Mouse (Mus musculus) stomach, postnatal 0 days (tissue): ENCODE measurements around the gene Appbp2. TPM values are rescaled to one million over a fixed set of nuclear protein-coding genes. Genes with fewer than 3 reads are reported as not detected.
A peak's percentile ranks its signal among the peaks of the same experiment; 100 is the strongest.

Source experiments
- ATAC-seq: fragments of 200-750 bp; cut with Nextera tagmentation; 2 replicates; pipeline ENCODE4 v1.8.0; 2017; ENCODE audit not compliant: low FRiP score, low TSS enrichment
- DNase-seq: peaks from one replicate; pipeline ENCODE4 v3.0.0-alpha.2; 2016; ENCODE audit warnings: low spot score
- H3K27ac ChIP-seq: fragments of 300-500 bp; sonication (generic); replicated peaks from 2 replicates; pipeline ENCODE4 v1.5.1; 2014; ENCODE audit warnings: mild to moderate bottlenecking, control low read depth
- H3K27me3 ChIP-seq: fragments of 300-500 bp; sonication (generic); 2 replicates; pipeline ENCODE4 v1.6.1; 2014; ENCODE audit warnings: low read length; ENCODE audit not compliant: control insufficient read depth, insufficient read depth
- H3K36me3 ChIP-seq: fragments of 300-500 bp; sonication (generic); 2 replicates; pipeline ENCODE4 v1.6.1; 2014; ENCODE audit warnings: low read length, mixed read lengths; ENCODE audit not compliant: control insufficient read depth, insufficient read depth
- H3K4me1 ChIP-seq: fragments of 300-500 bp; sonication (generic); replicated peaks from 2 replicates; pipeline ENCODE4 v1.6.1; 2014; ENCODE audit warnings: antibody characterized with exemption; ENCODE audit not compliant: control insufficient read depth, insufficient read depth
- H3K4me2 ChIP-seq: fragments of 300-500 bp; sonication (generic); replicated peaks from 2 replicates; pipeline ENCODE4 v1.6.1; 2014; ENCODE audit warnings: low read depth, mild to moderate bottlenecking, control low read depth, moderate library complexity
- H3K4me3 ChIP-seq: fragments of 300-500 bp; sonication (generic); 2 replicates; pipeline ENCODE4 v1.5.1; 2014; ENCODE audit warnings: low read depth, low read length, control low read depth
- H3K9ac ChIP-seq: fragments of 300-500 bp; sonication (generic); 2 replicates; pipeline ENCODE4 v1.6.1; 2014; ENCODE audit warnings: mild to moderate bottlenecking, low read length, control low read depth, mixed read lengths
- H3K9me3 ChIP-seq: fragments of 300-500 bp; sonication (generic); 2 replicates; pipeline ENCODE4 v1.6.1; 2016; ENCODE audit warnings: low read length; ENCODE audit not compliant: control insufficient read depth
- CTCF ChIP-seq: IDR thresholded peaks from 2 replicates; pipeline ENCODE4 v1.5.1; 2016; ENCODE audit warnings: antibody characterized with exemption, low read depth, mild to moderate bottlenecking, moderate library complexity
- EP300 ChIP-seq: optimal IDR thresholded peaks from 2 replicates; pipeline ENCODE3; 2016; ENCODE audit warnings: antibody characterized with exemption
- WGBS: fragments of 180-500 bp; shearing (Covaris S2); extraction: QIAGEN DNeasy Blood & Tissue Kit; methylation state at CpG from one replicate; pipeline ENCODE4 v1.1.7; 2014; 5-methylcytosine and 5-hydroxymethylcytosine counted together
- polyA plus RNA-seq: library from polyadenylated mRNA; unstranded; fragments of >200 nt; fragmentation: Nextera tagmentation; extraction: Ambion mirVana; gene quantifications from 2 replicates; pipeline ENCODE4 v1.2.1, GENCODE M21; 2015

Appbp2 gene
- polyA plus RNA-seq, 1 experiment from 2014 or later: 23.1 TPM

DNA sequence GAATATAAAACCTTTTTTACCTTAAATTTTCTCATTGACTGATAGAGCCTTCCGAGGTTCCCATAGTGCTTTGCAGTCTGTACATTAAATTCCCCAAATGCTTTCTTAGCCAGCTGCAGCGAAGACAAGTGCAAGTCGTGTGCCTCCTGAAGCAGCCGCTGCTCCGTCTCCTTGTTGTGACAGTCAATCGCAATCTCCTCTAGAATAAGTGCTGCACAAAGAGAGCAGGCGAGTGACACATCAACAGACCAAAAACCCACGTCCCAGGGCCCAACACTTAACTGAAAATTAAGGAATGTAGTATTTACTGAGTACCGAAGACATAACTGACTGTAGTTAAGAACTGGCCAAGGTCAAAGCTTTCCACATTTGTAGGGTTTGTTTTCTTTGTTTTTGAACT lies 38.9 kb downstream of the Appbp2 start:
- H3K4me3 ChIP-seq: no peak overlapping the region
- DNase-seq (no peak), ATAC-seq (no peak)
- no peak for TF ChIP-seq CTCF
- TF ChIP-seq EP300: no peak
- H3K27me3 ChIP-seq: no peaks in the 10 kb centered on the region
- H3K36me3 ChIP-seq: peaks cover 27% of the 10 kb centered on the region; the same call in 1 of the 2 replicates
- no peak overlapping the region for H3K9ac ChIP-seq
- no peak overlapping the region for H3K4me2 ChIP-seq
- H3K9me3 ChIP-seq: no peaks in the 10 kb centered on the region
- H3K27ac ChIP-seq: no peak overlapping the region
- WGBS: 86% methylated on average over 9 of the region's 9 CpGs
- H3K4me1 ChIP-seq: no peaks in the 10 kb centered on the region

DNA sequence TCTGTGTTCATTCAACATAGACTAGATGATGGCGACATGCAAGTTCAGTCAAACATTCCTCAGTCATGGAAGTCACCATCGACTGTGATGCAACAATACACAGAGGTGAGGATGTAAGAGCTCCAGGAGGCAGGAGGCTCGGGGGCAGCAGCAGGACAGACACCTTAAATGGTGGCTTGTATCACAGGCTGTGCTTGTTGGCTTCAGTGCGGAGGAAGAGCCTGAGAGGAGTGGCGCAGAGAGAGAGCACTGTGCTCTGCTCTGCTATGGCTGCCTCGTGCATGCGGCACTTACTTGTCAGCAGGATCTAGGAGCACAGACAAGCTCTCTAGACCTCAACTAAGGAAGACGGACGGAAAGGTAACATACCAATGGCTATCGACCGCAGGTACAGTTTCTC lies 40.7 kb downstream of the Appbp2 start:
- no peak overlapping the region for H3K4me3 ChIP-seq
- H3K36me3 ChIP-seq: peaks cover 25% of the 10 kb centered on the region
- no peaks in the 10 kb centered on the region for H3K9me3 ChIP-seq
- no peaks in the 10 kb centered on the region for H3K4me1 ChIP-seq
- ATAC-seq (no peak), DNase-seq (no peak)
- WGBS: 90% methylated on average over 11 of the region's 11 CpGs
- H3K4me2 ChIP-seq: no peak overlapping the region
- H3K27me3 ChIP-seq: no peaks in the 10 kb centered on the region
- no peak overlapping the region for H3K9ac ChIP-seq
- no peak for TF ChIP-seq EP300
- TF ChIP-seq CTCF: no peak
- no peak overlapping the region for H3K27ac ChIP-seq

DNA sequence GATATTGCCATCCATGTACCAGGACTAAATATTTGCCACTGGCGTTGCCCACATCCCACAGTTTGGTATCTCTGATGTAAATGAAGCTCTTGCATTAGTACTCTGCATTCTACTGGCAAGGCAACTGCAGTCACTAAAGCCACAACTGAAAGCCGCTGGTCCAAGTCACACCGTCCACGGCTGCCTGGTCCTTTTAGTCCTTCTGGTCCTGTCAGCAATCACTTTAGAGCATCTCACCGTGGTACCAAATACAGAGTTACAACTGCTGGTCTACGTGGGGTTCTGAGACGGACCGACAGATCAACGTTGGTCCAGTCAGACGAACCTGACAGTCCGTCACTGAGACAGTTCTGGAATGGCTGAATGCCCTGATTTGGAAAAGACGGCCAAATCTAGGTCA lies 44.2 kb downstream of the Appbp2 start:
- TF ChIP-seq CTCF: no peak
- TF ChIP-seq EP300: no peak
- Histone ChIP-seq H3K27ac (no peak overlapping the region), H3K4me2 (no peak overlapping the region), H3K27me3 (no peaks in the 10 kb centered on the region), H3K9me3 (no peaks in the 10 kb centered on the region), H3K9ac (no peak overlapping the region), H3K36me3 (peaks cover 18% of the 10 kb centered on the region), H3K4me3 (no peak overlapping the region), H3K4me1 (no peaks in the 10 kb centered on the region)
- DNase-seq: no peak
- ATAC-seq: no peak
- 95% methylated on average over 12 of the region's 12 CpGs for WGBS

DNA sequence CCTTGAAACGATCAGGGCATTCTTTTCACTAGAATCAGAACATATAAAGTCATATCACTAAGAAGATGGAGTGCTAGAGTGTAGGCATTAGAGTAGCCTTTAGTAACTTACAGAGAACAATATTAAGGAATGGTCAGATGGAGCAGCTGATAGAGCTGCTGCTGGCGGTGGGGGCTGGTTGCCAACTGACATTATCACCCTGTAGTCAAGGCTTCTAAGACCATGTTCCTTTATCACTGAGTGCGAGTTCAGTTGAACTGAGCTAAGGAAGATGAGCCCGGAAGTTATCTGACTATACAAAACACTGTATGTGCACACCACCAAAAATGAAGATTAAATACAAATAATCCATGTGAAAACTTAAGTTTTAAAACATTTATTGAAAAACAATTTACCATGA lies 45.8 kb downstream of the Appbp2 start:
- Histone ChIP-seq H3K9me3 (no peaks in the 10 kb centered on the region), H3K4me3 (no peak overlapping the region), H3K4me2 (no peak overlapping the region), H3K9ac (no peak overlapping the region), H3K27me3 (no peaks in the 10 kb centered on the region), H3K36me3 (peaks cover 11% of the 10 kb centered on the region), H3K4me1 (no peaks in the 10 kb centered on the region), H3K27ac (no peak overlapping the region)
- no peak for TF ChIP-seq EP300
- no peak for TF ChIP-seq CTCF
- ATAC-seq (no peak), DNase-seq (no peak)
- 91% methylated on average over 4 of the region's 4 CpGs for WGBS

DNA sequence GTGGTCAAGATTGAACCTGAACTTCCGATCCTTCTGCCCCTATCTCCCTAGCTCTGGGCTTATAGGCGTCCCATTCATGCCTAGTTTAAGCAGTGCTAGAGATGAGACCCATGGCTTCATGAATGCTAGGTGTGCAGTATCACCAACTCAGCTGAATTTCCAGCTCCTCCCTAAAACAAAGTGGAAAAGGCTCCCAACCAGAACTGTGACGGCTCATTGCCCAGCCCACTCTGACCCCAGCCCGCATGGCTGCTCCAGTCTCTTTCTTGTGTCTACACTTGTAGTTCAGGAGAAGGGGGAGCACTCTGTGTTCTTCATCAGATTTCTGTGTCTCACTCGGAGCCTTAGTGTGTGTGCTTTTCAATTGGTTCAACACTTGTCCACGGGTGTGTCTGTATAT lies 50.1 kb downstream of the Appbp2 start:
- H3K4me3 ChIP-seq: no peak overlapping the region
- H3K27ac ChIP-seq: no peak overlapping the region
- H3K4me2 ChIP-seq: no peak overlapping the region
- H3K9ac ChIP-seq: no peak overlapping the region
- DNase-seq (no peak), ATAC-seq (no peak)
- WGBS: 79% methylated on average over 6 of the region's 6 CpGs
- no peaks in the 10 kb centered on the region for H3K36me3 ChIP-seq
- H3K27me3 ChIP-seq: no peaks in the 10 kb centered on the region
- no peaks in the 10 kb centered on the region for H3K4me1 ChIP-seq
- no peak for TF ChIP-seq EP300
- TF ChIP-seq CTCF: no peak
- H3K9me3 ChIP-seq: no peaks in the 10 kb centered on the region

DNA sequence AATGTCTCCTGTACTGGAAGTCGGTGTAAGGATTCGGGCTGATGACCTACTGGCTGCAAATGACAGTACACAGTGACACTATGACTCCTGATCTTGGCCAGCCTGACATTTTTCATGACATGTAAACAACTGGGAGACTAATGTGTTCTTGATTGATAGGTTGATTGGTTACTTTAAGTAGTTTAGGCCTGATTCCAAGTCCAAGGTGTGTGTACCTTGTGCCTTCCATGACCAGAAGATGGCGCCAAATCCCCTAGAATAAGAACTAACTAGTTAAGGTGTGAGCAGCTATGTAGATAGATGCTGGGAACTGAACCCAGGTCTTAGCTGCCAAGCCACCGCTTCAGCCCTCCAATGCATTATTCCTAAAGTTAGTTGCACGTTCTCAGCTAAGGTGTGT lies 50.8 kb downstream of the Appbp2 start:
- TF ChIP-seq CTCF (peak; percentile 71), EP300 (no peak)
- H3K27me3 ChIP-seq: no peaks in the 10 kb centered on the region
- no peak overlapping the region for H3K4me2 ChIP-seq
- DNase-seq (peak; percentile 54), ATAC-seq (no peak)
- H3K4me3 ChIP-seq: no peak overlapping the region
- H3K4me1 ChIP-seq: no peaks in the 10 kb centered on the region
- H3K36me3 ChIP-seq: no peaks in the 10 kb centered on the region
- WGBS: 66% methylated on average over 5 of the region's 5 CpGs
- no peak overlapping the region for H3K9ac ChIP-seq
- H3K9me3 ChIP-seq: no peaks in the 10 kb centered on the region
- H3K27ac ChIP-seq: no peak overlapping the region
